Mouse (Mus musculus) stomach, embryonic 14.5 days (tissue): Measurements from ENCODE around the gene Ccdc163. TPM values are rescaled to one million over a fixed set of nuclear protein-coding genes. Genes with fewer than 3 reads are reported as not detected.

Experiments
- ATAC-seq: fragments of 200-750 bp; cut with Nextera tagmentation; 2 replicates; pipeline ENCODE4 v1.8.0; 2017; ENCODE audit warnings: low read depth, moderate TSS enrichment; ENCODE audit not compliant: insufficient number of reproducible peaks, insufficient read depth, low FRiP score
- H3K27ac ChIP-seq: fragments of 300-500 bp; sonication (generic); 2 replicates; pipeline ENCODE4 v1.5.1; 2014; ENCODE audit warnings: mild to moderate bottlenecking, low read length, moderate library complexity, mixed read lengths
- H3K27me3 ChIP-seq: fragments of 300-500 bp; sonication (generic); 2 replicates; pipeline ENCODE4 v1.6.1; 2014; ENCODE audit warnings: low read length, control low read depth, mixed read lengths; ENCODE audit not compliant: control insufficient read depth, insufficient read depth
- H3K36me3 ChIP-seq: fragments of 300-500 bp; sonication (generic); 2 replicates; pipeline ENCODE4 v1.6.1; 2014; ENCODE audit warnings: mild to moderate bottlenecking, control low read depth, low read length, moderate library complexity, mixed read lengths; ENCODE audit not compliant: control insufficient read depth, insufficient read depth
- H3K4me1 ChIP-seq: fragments of 300-500 bp; sonication (generic); 2 replicates; pipeline ENCODE4 v1.6.1; 2014; ENCODE audit warnings: low read length, control low read depth, mixed read lengths; ENCODE audit not compliant: control insufficient read depth, insufficient read depth
- H3K4me2 ChIP-seq: fragments of 300-500 bp; sonication (generic); replicated peaks from 2 replicates; pipeline ENCODE4 v1.6.1; 2014; ENCODE audit warnings: low read depth, low read length, control low read depth
- H3K4me3 ChIP-seq: fragments of 300-500 bp; sonication (generic); 2 replicates; pipeline ENCODE4 v1.5.1; 2014; ENCODE audit warnings: low read depth, low read length, control low read depth
- H3K9ac ChIP-seq: fragments of 300-500 bp; sonication (generic); replicated peaks from 2 replicates; pipeline ENCODE4 v1.6.1; 2014; ENCODE audit warnings: low read depth, mild to moderate bottlenecking, control low read depth, low read length, moderate library complexity, mixed read lengths
- H3K9me3 ChIP-seq: fragments of 300-500 bp; sonication (generic); 2 replicates; pipeline ENCODE4 v1.6.1; 2016; ENCODE audit warnings: low read depth, low read length, control low read depth; ENCODE audit not compliant: control insufficient read depth
- WGBS: fragments of 180-500 bp; shearing (Covaris S2); extraction: QIAGEN DNeasy Blood & Tissue Kit; methylation state at CpG from one replicate; pipeline ENCODE4 v1.1.7; 2014; 5-methylcytosine and 5-hydroxymethylcytosine counted together
- polyA plus RNA-seq: library from polyadenylated mRNA; unstranded; fragments of >200 nt; fragmentation: Nextera tagmentation; extraction: Ambion mirVana; gene quantifications from 2 replicates; pipeline ENCODE4 v1.2.1, GENCODE M21; 2014

Ccdc163 gene
- polyA plus RNA-seq, 1 experiment from 2014 or later: 44.3 TPM

- Histone ChIP-seq H3K9me3 (no peaks in the 10 kb centered on the region), H3K27ac (no peak overlapping the region), H3K4me3 (peak overlapping the region; percentile 73), H3K4me2 (peak overlapping the region; percentile 79), H3K36me3 (peaks cover 29% of the 10 kb centered on the region), H3K27me3 (no peaks in the 10 kb centered on the region), H3K9ac (peak overlapping the region; percentile 66; the same call in 1 of the 2 replicates), H3K4me1 (peaks cover 12% of the 10 kb centered on the region; the same call in 1 of the 2 replicates)
- ATAC-seq: no peak
- 37% methylated on average over 1 of the region's 1 CpGs for WGBS
These were observed 21.3 kb upstream of the Ccdc163 start for GRCm38 (mm10) chr4:116687041-116687440.

GRCm38 (mm10) chr4:116689309-116689876 is 18.9 kb upstream of the Ccdc163 start:
- Histone ChIP-seq H3K4me3 (no peak overlapping the region), H3K36me3 (peaks cover 49% of the 10 kb centered on the region)
- WGBS: 76% methylated on average over 4 of the region's 4 CpGs

GRCm38 (mm10) chr4:116692146-116692545 is 16.2 kb upstream of the Ccdc163 start:
- H3K9me3 ChIP-seq: no peaks in the 10 kb centered on the region
- no peak overlapping the region for H3K27ac ChIP-seq
- H3K27me3 ChIP-seq: no peaks in the 10 kb centered on the region
- no peak for ATAC-seq
- H3K4me3 ChIP-seq: no peak overlapping the region
- peaks cover 67% of the 10 kb centered on the region for H3K36me3 ChIP-seq
- 89% methylated on average over 2 of the region's 2 CpGs for WGBS
- no peak overlapping the region for H3K9ac ChIP-seq
- H3K4me2 ChIP-seq: no peak overlapping the region
- H3K4me1 ChIP-seq: peaks cover 5% of the 10 kb centered on the region; the same call in 1 of the 2 replicates

More at GRCm38 (mm10) chr4:116689309-116689876, 18.9 kb upstream of the Ccdc163 start:
- no peak overlapping the region for H3K27ac ChIP-seq
- peaks cover 12% of the 10 kb centered on the region; the same call in 1 of the 2 replicates for H3K4me1 ChIP-seq
- H3K27me3 ChIP-seq: no peaks in the 10 kb centered on the region
- H3K9ac ChIP-seq: no peak overlapping the region
- no peak for ATAC-seq
- H3K9me3 ChIP-seq: no peaks in the 10 kb centered on the region
- H3K4me2 ChIP-seq: no peak overlapping the region

- Histone ChIP-seq H3K9ac (no peak overlapping the region), H3K4me1 (no peaks in the 10 kb centered on the region), H3K9me3 (no peaks in the 10 kb centered on the region), H3K4me3 (no peak overlapping the region), H3K27me3 (no peaks in the 10 kb centered on the region), H3K27ac (no peak overlapping the region), H3K4me2 (no peak overlapping the region), H3K36me3 (peaks cover 76% of the 10 kb centered on the region)
- 78% methylated on average over 2 of the region's 2 CpGs for WGBS
- no peak for ATAC-seq
These were observed 14.5 kb upstream of the Ccdc163 start for GRCm38 (mm10) chr4:116693785-116694184.

GRCm38 (mm10) chr4:116698693-116699342 is 9.5 kb upstream of the Ccdc163 start:
- H3K9me3 ChIP-seq: no peaks in the 10 kb centered on the region
- H3K4me3 ChIP-seq: no peak overlapping the region
- H3K27ac ChIP-seq: no peak overlapping the region
- H3K9ac ChIP-seq: no peak overlapping the region
- no peak overlapping the region for H3K4me2 ChIP-seq
- H3K36me3 ChIP-seq: peaks cover 48% of the 10 kb centered on the region
- no peaks in the 10 kb centered on the region for H3K4me1 ChIP-seq
- no peaks in the 10 kb centered on the region for H3K27me3 ChIP-seq
- WGBS: 84% methylated on average over 2 of the region's 2 CpGs
- no peak for ATAC-seq

GRCm38 (mm10) chr4:116700964-116701363 is 7.3 kb upstream of the Ccdc163 start:
- no peak overlapping the region for H3K4me2 ChIP-seq
- no peak overlapping the region for H3K9ac ChIP-seq
- ATAC-seq: no peak
- H3K9me3 ChIP-seq: no peaks in the 10 kb centered on the region
- H3K4me3 ChIP-seq: no peak overlapping the region
- H3K4me1 ChIP-seq: no peaks in the 10 kb centered on the region
- no peak overlapping the region for H3K27ac ChIP-seq
- WGBS: 83% methylated on average over 1 of the region's 1 CpGs
- H3K27me3 ChIP-seq: no peaks in the 10 kb centered on the region
- peaks cover 32% of the 10 kb centered on the region for H3K36me3 ChIP-seq

- H3K27ac ChIP-seq: no peak overlapping the region
- H3K27me3 ChIP-seq: no peaks in the 10 kb centered on the region
- no peak overlapping the region for H3K9ac ChIP-seq
- H3K9me3 ChIP-seq: no peaks in the 10 kb centered on the region
- H3K4me3 ChIP-seq: no peak overlapping the region
- ATAC-seq: no peak
- no peak overlapping the region for H3K4me2 ChIP-seq
- peaks cover 16% of the 10 kb centered on the region for H3K36me3 ChIP-seq
- 34% methylated on average over 6 of the region's 6 CpGs for WGBS
- no peaks in the 10 kb centered on the region for H3K4me1 ChIP-seq
These were observed 4.5 kb upstream of the Ccdc163 start for GRCm38 (mm10) chr4:116703804-116704203.

GRCm38 (mm10) chr4:116707666-116708065 is 643 bp upstream of the Ccdc163 start:
- Histone ChIP-seq H3K4me1 (0 out of 2 replicates have a peak, but pooled peaks cover 3% of the 10 kb centered on the region), H3K27me3 (no peaks in the 10 kb centered on the region), H3K9ac (peak overlapping the region; percentile 37; the same call in 1 of the 2 replicates), H3K4me2 (peak overlapping the region; percentile 67), H3K4me3 (peak overlapping the region; percentile 64), H3K9me3 (no peaks in the 10 kb centered on the region), H3K36me3 (no peaks in the 10 kb centered on the region), H3K27ac (no peak overlapping the region)
- WGBS: 14% methylated on average over 9 of the region's 9 CpGs
- ATAC-seq: no peak
